Mouse (Mus musculus) stomach, postnatal 0 days (tissue): ENCODE data around the gene AW822073.
"Not testable (repeated sequence)": the region's sequence is repeated elsewhere in the genome, so short reads cannot be mapped to it uniquely, and the experiment has no call there.

Source experiments
- CTCF ChIP-seq: IDR thresholded peaks from 2 replicates; pipeline ENCODE4 v1.5.1; 2016; ENCODE audit warnings: antibody characterized with exemption, low read depth, mild to moderate bottlenecking, moderate library complexity
- EP300 ChIP-seq: optimal IDR thresholded peaks from 2 replicates; pipeline ENCODE3; 2016; ENCODE audit warnings: antibody characterized with exemption

DNA sequence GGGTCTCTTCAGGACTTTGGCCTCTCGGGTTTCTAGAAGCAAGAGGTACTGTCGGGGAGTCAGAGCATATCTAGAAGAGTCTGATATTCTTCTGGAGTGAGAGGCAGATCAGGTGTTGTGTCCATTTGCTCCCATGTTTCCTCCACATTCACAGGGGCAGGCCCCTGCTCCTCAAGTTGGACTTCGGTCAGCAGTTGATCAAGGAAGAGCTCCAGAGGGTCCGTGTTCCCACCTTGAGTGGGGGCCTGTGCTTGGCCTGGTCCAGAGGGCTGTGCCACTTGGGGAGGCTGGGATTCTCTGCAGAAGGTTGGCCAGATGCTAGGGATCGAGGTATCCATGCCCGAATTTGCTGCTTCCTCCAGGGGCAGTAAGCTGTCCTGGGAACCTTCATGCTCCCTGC is 3.1 kb upstream of the AW822073 start:
- TF ChIP-seq CTCF, EP300: not testable (repeated sequence)
